Mouse (Mus musculus) limb, embryonic 11.5 days (tissue): ENCODE measurements around the gene Atp6v0e. TPM values are rescaled to one million over a fixed set of nuclear protein-coding genes. Genes with fewer than 3 reads are reported as not detected.

Experiments
- ATAC-seq: fragments of 200-750 bp; cut with Nextera tagmentation; 2 replicates; pipeline ENCODE4 v1.8.0; 2017; ENCODE audit warnings: low read depth; ENCODE audit not compliant: insufficient number of reproducible peaks, low FRiP score, low TSS enrichment
- DNase-seq: peaks from one replicate; pipeline ENCODE4 v3.0.0-alpha.2; 2015; ENCODE audit warnings: low spot score
- H3K27ac ChIP-seq: fragments of 300-500 bp; sonication (generic); replicated peaks from 2 replicates; pipeline ENCODE4 v1.5.1; 2014; ENCODE audit warnings: low read depth, mild to moderate bottlenecking, low read length
- H3K27me3 ChIP-seq: fragments of 300-500 bp; sonication (generic); 2 replicates; pipeline ENCODE4 v1.6.1; 2014; ENCODE audit warnings: mild to moderate bottlenecking, low read length, mixed read lengths; ENCODE audit not compliant: control insufficient read depth, insufficient read depth
- H3K36me3 ChIP-seq: fragments of 300-500 bp; sonication (generic); 2 replicates; pipeline ENCODE4 v1.6.1; 2014; ENCODE audit warnings: mild to moderate bottlenecking, low read length, moderate library complexity, mixed read lengths; ENCODE audit not compliant: control insufficient read depth, insufficient read depth
- H3K4me1 ChIP-seq: fragments of 300-500 bp; sonication (generic); 2 replicates; pipeline ENCODE4 v1.6.1; 2014; ENCODE audit warnings: low read length, mixed read lengths; ENCODE audit not compliant: control insufficient read depth, insufficient read depth
- H3K4me2 ChIP-seq: fragments of 300-500 bp; sonication (generic); 2 replicates; pipeline ENCODE4 v1.6.1; 2014; ENCODE audit warnings: low read depth, mild to moderate bottlenecking, moderate library complexity; ENCODE audit not compliant: severe bottlenecking
- H3K4me3 ChIP-seq: fragments of 300-500 bp; sonication (generic); 2 replicates; pipeline ENCODE4 v1.5.1; 2014; ENCODE audit warnings: low read depth, low read length
- H3K9ac ChIP-seq: fragments of 300-500 bp; sonication (generic); 2 replicates; pipeline ENCODE4 v1.6.1; 2014; ENCODE audit warnings: mild to moderate bottlenecking, low read length
- H3K9me3 ChIP-seq: fragments of 300-500 bp; sonication (generic); 2 replicates; pipeline ENCODE4 v1.6.1; 2016; ENCODE audit warnings: low read length; ENCODE audit not compliant: control insufficient read depth
- WGBS: fragments of 180-500 bp; shearing (Covaris S2); extraction: QIAGEN DNeasy Blood & Tissue Kit; methylation state at CpG from one replicate; pipeline ENCODE4 v1.1.7; 2014; 5-methylcytosine and 5-hydroxymethylcytosine counted together
- polyA plus RNA-seq: library from polyadenylated mRNA; unstranded; fragments of >200 nt; fragmentation: Nextera tagmentation; extraction: Ambion mirVana; gene quantifications from 2 replicates; pipeline ENCODE4 v1.2.1, GENCODE M21; 2014

The Atp6v0e gene
- polyA plus RNA-seq, 1 experiment from 2014 or later = 101 TPM

GRCm38 (mm10) chr17:26708499-26708898 lies 45.5 kb downstream of the Atp6v0e start:
- DNase-seq (no peak), ATAC-seq (no peak)
- H3K36me3 ChIP-seq = no peaks in the 10 kb centered on the region
- H3K27me3 ChIP-seq = no peaks in the 10 kb centered on the region
- no peak overlapping the region for H3K4me3 ChIP-seq
- H3K27ac ChIP-seq = no peak overlapping the region
- H3K4me1 ChIP-seq = no peaks in the 10 kb centered on the region
- H3K4me2 ChIP-seq = no peak overlapping the region
- no peak overlapping the region for H3K9ac ChIP-seq
- H3K9me3 ChIP-seq = no peaks in the 10 kb centered on the region

GRCm38 (mm10) chr17:26708993-26709590 lies 46.1 kb downstream of the Atp6v0e start:
- DNase-seq (no peak), ATAC-seq (no peak)
- Histone ChIP-seq H3K9ac (no peak overlapping the region), H3K4me1 (no peaks in the 10 kb centered on the region), H3K4me2 (no peak overlapping the region), H3K4me3 (no peak overlapping the region), H3K9me3 (no peaks in the 10 kb centered on the region), H3K27ac (no peak overlapping the region), H3K36me3 (no peaks in the 10 kb centered on the region), H3K27me3 (no peaks in the 10 kb centered on the region)
- 69% methylated on average over 9 of the region's 9 CpGs for WGBS

DNA sequence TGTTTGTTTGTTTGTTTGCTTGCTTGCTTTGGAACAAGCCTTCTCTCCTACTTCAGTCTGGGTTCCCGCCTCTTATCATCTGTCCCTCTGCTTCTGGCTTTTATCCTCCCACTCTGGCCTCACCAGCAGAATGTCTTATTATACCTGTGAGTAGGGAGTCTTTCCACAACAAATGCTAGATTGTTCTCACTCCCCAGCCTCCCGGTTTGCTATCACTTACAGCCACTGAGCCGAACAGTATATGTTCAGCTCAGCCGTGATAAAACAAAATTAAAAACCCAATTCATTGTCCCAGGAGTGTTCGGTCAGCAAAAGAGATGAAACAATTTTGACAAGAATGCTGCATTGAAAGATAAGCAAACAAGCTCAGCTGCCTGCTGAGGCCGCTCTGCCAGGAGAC lies 47.0 kb downstream of the Atp6v0e start:
- no peaks in the 10 kb centered on the region for H3K27me3 ChIP-seq
- no peak overlapping the region for H3K27ac ChIP-seq
- no peak overlapping the region for H3K4me3 ChIP-seq
- 77% methylated on average over 6 of the region's 6 CpGs for WGBS
- H3K9ac ChIP-seq = no peak overlapping the region
- DNase-seq (no peak), ATAC-seq (no peak)
- no peaks in the 10 kb centered on the region for H3K36me3 ChIP-seq
- no peaks in the 10 kb centered on the region for H3K4me1 ChIP-seq
- H3K4me2 ChIP-seq = no peak overlapping the region
- no peaks in the 10 kb centered on the region for H3K9me3 ChIP-seq

DNA sequence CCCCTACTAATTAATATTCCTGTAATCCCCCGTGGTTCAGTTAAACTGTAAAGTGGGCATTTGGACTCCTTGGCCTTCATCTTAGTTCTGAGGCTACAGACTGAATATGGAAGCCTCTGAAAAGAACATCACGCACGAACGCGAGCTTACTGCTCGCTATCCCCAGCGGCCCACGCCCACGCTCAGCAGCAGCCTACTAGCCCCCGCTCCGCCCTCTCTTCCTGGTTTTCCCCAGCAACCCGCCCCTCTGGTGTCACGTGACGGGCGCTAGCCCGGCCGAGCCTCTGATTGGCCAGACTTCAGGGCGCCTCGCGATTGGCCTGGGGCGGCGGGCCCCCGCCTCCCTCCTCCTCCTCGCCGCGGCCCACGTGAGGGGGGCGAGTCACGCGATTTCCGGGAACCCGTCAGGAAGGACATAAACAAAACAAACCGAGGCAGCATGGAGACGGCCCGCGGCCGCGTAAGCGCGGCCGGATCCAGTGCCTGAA lies 52.3 kb downstream of the Atp6v0e start, which contains the start of gene Crebrf:
Gene Crebrf, plus strand, starts transcription at position 380 of the 488 bp plus-strand sequence.
- H3K4me2 ChIP-seq = peak within 1 kb of the TSS; percentile 74
- no peaks in the 10 kb centered on the region for H3K4me1 ChIP-seq
- peak; percentile 72 for ATAC-seq
- WGBS = 0% methylated on average over 41 of the region's 41 CpGs
- peak within 1 kb of the TSS; percentile 83 for H3K4me3 ChIP-seq
- H3K36me3 ChIP-seq = no peaks in the 10 kb centered on the region
- H3K27ac ChIP-seq = 0 out of 2 replicates have a peak within 1 kb of the TSS, but pooled peaks have one; percentile 30
- DNase-seq = peak; percentile 97
- no peaks in the 10 kb centered on the region for H3K27me3 ChIP-seq
- H3K9ac ChIP-seq = peak within 1 kb of the TSS; percentile 72
- no peaks in the 10 kb centered on the region for H3K9me3 ChIP-seq

GRCm38 (mm10) chr17:26715916-26716717 lies 53.1 kb downstream of the Atp6v0e start:
- WGBS = under 1% methylated on average over 37 of the region's 75 CpGs
- ATAC-seq (peak; percentile 98), DNase-seq (peak; percentile 97)

GRCm38 (mm10) chr17:26717868-26718267 lies 54.8 kb downstream of the Atp6v0e start:
- no peaks in the 10 kb centered on the region for H3K27me3 ChIP-seq
- ATAC-seq (no peak), DNase-seq (no peak)
- H3K4me1 ChIP-seq = no peaks in the 10 kb centered on the region
- H3K9ac ChIP-seq = no peak overlapping the region
- no peak overlapping the region for H3K4me3 ChIP-seq
- no peaks in the 10 kb centered on the region for H3K36me3 ChIP-seq
- no peak overlapping the region for H3K4me2 ChIP-seq
- H3K9me3 ChIP-seq = no peaks in the 10 kb centered on the region
- no peak overlapping the region for H3K27ac ChIP-seq
- 56% methylated on average over 2 of the region's 2 CpGs for WGBS

More at GRCm38 (mm10) chr17:26715916-26716717, 53.1 kb downstream of the Atp6v0e start:
- Histone ChIP-seq H3K27ac (0 out of 2 replicates have a peak overlapping the region, but pooled peaks have one; percentile 30), H3K27me3 (no peaks in the 10 kb centered on the region), H3K4me1 (no peaks in the 10 kb centered on the region), H3K4me2 (peak overlapping the region; percentile 74), H3K36me3 (no peaks in the 10 kb centered on the region), H3K9me3 (no peaks in the 10 kb centered on the region), H3K4me3 (peak overlapping the region; percentile 83), H3K9ac (peak overlapping the region; percentile 72)

- Histone ChIP-seq H3K4me1 (no peaks in the 10 kb centered on the region), H3K4me3 (no peak overlapping the region), H3K27me3 (no peaks in the 10 kb centered on the region), H3K9me3 (no peaks in the 10 kb centered on the region), H3K9ac (no peak overlapping the region), H3K36me3 (no peaks in the 10 kb centered on the region), H3K4me2 (no peak overlapping the region), H3K27ac (no peak overlapping the region)
- DNase-seq (no peak), ATAC-seq (no peak)
These were observed 56.4 kb downstream of the Atp6v0e start for GRCm38 (mm10) chr17:26719405-26719804.

DNA sequence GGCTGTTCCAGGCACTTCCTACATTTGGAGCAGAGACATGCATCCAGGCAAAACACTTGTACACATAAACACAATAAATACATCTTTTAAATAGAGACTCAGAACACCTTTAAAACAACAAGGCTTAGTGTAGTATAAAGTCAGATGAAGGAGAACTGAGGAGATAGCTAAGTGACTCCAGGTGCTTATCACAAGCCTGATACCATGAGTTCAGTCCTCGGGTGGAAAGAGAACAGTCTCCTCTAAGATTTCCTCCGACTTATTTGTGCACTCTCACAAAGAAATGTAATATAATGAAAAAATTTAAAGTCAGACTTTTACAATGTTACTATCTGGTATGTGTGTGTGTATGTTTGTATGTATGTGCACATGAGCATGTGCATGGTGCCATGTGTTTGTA lies 58.8 kb downstream of the Atp6v0e start:
- no peak overlapping the region for H3K4me2 ChIP-seq
- H3K27ac ChIP-seq = no peak overlapping the region
- no peak overlapping the region for H3K9ac ChIP-seq
- H3K36me3 ChIP-seq = no peaks in the 10 kb centered on the region
- no peaks in the 10 kb centered on the region for H3K9me3 ChIP-seq
- H3K4me3 ChIP-seq = no peak overlapping the region
- H3K4me1 ChIP-seq = no peaks in the 10 kb centered on the region
- ATAC-seq (no peak), DNase-seq (no peak)
- 62% methylated on average over 2 of the region's 2 CpGs for WGBS
- H3K27me3 ChIP-seq = no peaks in the 10 kb centered on the region
